Mouse (Mus musculus) left cerebral cortex, adult 2 months (tissue): Measurements from ENCODE around the gene Sparcl1. TPM values are rescaled to one million over a fixed set of nuclear protein-coding genes. Genes with fewer than 3 reads are reported as not detected.

Experiments
- DNase-seq, 2 experiments: peaks; one replicate each; pipeline ENCODE4 v3.0.0; 2021 to 2022; ENCODE audit warnings: low spot score in 2 of 2, mixed read lengths in 1 of 2; ENCODE audit errors: extremely low spot score in 1 of 2
- H3K27ac ChIP-seq: fragments of 200-600 bp; 2 replicates; pipeline ENCODE4 v1.8.1; 2022
- H3K4me3 ChIP-seq: fragments of 200-600 bp; 2 replicates; pipeline ENCODE4 v1.8.1; 2022
- CTCF ChIP-seq: fragments of 200-600 bp; IDR thresholded peaks from 2 replicates; pipeline ENCODE4 v1.8.1; 2022; ENCODE audit warnings: antibody characterized with exemption, mild to moderate bottlenecking, moderate library complexity
- intact Hi-C: fragments of 180-260 bp; cut with DNase I; formaldehyde crosslinking; loops from one replicate; pipeline ENCODE4 v1.15.1; 2025
- total RNA-seq, 2 experiments: library from RNA; stranded (reverse); gene quantifications; 2 replicates each; pipeline ENCODE4 v1.2.3; 2021

Sparcl1 gene
- total RNA-seq, 2 experiments from 2014 or later: 1,525 to 1,546 TPM

DNA sequence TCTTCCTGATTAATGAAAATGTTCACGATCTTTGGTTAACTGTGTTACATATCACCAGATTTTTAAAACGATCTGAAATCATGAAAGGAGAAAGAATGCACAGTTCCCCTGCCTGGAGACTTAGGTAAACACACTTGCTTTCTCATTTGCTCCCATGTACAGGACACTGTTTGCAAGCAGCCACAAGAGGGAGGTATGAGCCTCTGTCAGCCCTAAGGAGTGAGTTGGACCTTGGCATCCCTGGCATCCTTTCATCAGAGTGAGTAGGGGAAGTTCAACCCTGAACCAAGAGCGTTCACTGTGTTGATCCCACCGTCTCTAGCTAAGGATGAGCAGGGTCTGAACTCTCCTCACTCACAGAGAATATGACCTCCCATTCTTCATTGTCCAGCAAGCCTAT, 18.0 kb upstream of the Sparcl1 start:
- peak in 1 of 2 experiments; percentile 31 for DNase-seq
- H3K4me3 ChIP-seq: no peak overlapping the region
- H3K27ac ChIP-seq: no peak overlapping the region
- TF ChIP-seq CTCF: peak; percentile 72
- intact Hi-C loops: loop anchor here (2.0 to 10.0 kb wide), 3 partner anchors 86 to 313 kb away; no protein-coding TSS in a partner anchor

DNA sequence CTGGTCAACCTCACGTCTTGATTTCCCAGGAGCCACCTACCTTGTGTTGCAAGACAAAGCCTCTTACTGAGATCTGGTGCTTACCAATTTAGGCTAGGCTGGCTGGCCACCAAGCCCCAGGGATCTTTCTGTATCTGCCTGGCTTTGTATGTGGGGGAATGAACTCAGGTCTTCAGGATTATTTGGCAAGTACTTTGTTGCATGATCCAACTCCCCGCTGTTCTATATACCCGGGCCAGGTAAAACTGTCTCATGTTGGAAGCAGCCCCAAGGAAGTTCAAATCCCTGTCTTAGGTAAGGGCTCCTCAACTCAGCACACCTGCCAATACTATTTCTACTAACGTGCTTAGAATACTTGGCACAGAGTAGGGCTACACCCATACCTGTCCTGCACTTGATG, 17.4 kb upstream of the Sparcl1 start:
- Histone ChIP-seq H3K27ac (no peak overlapping the region), H3K4me3 (no peak overlapping the region)
- TF ChIP-seq CTCF: no peak
- no peak for DNase-seq
- intact Hi-C loops: loop anchor here (2.0 to 10.0 kb wide), 3 partner anchors 86 to 314 kb away; no protein-coding TSS in a partner anchor

- TF ChIP-seq CTCF: no peak
- no peak for DNase-seq
- Histone ChIP-seq H3K27ac (no peak overlapping the region), H3K4me3 (no peak overlapping the region)
- intact Hi-C loops: no loop called here
Observed at GRCm38 (mm10) chr5:104128281-104129031, 14.9 kb upstream of the Sparcl1 start.

- intact Hi-C loops: no loop called here
- no peak for TF ChIP-seq CTCF
- no peak for DNase-seq
- no peak overlapping the region for H3K27ac ChIP-seq
- H3K4me3 ChIP-seq: no peak overlapping the region
Observed at GRCm38 (mm10) chr5:104127351-104127750, 13.8 kb upstream of the Sparcl1 start.

DNA sequence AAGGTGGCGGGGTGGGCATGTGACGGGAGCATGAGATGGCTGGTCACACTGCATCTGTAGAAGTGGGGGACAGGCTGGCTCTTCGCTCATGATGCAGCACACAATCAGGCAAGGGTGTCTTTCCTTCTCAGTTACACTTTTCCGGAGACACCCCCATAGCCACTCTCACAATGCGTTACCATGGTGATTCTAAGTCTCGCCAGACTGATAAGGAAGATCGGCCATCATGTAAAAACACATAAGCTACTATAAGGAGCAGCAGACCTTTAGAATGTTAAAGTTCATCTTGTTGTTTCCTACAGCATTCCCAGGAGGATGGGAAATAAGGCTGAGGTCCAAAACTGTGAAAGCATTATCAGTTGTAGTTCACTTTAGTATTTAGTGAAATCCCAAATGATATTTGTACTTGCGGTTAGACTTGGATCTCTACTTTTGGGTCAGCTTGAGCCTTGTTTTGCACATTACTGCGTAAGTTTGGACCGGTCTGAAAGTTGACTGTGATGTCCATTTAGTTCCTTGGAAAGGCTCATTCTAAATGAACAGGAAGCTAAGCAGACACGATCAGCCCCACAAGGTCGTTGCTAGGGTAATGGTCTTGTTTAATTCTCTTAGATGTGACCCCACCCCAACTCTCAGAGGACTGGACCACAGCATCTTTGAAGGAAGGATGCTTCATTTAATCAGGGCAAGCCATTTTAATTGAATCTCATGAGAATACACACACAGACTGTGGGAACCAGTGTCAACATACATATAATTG, 13.2 kb upstream of the Sparcl1 start:
- no peak overlapping the region for H3K27ac ChIP-seq
- intact Hi-C loops: no loop called here
- TF ChIP-seq CTCF: no peak
- DNase-seq: no peak
- no peak overlapping the region for H3K4me3 ChIP-seq

- no peak overlapping the region for H3K4me3 ChIP-seq
- no peak overlapping the region for H3K27ac ChIP-seq
- TF ChIP-seq CTCF: no peak
- intact Hi-C loops: no loop called here
- no peak for DNase-seq
Observed at GRCm38 (mm10) chr5:104124016-104124658, 10.6 kb upstream of the Sparcl1 start.

- peak overlapping the region; percentile 97 for H3K27ac ChIP-seq
- no peak overlapping the region for H3K4me3 ChIP-seq
- TF ChIP-seq CTCF: no peak
- intact Hi-C loops: no loop called here
- DNase-seq: no peak
Observed at GRCm38 (mm10) chr5:104115890-104116289, 2.4 kb upstream of the Sparcl1 start.

- no peak for TF ChIP-seq CTCF
- peak overlapping the region; percentile 97 for H3K27ac ChIP-seq
- intact Hi-C loops: no loop called here
- DNase-seq: no peak
- no peak overlapping the region; the same call in 1 of the 2 replicates for H3K4me3 ChIP-seq
Observed at GRCm38 (mm10) chr5:104115118-104115517, 1.6 kb upstream of the Sparcl1 start.

DNA sequence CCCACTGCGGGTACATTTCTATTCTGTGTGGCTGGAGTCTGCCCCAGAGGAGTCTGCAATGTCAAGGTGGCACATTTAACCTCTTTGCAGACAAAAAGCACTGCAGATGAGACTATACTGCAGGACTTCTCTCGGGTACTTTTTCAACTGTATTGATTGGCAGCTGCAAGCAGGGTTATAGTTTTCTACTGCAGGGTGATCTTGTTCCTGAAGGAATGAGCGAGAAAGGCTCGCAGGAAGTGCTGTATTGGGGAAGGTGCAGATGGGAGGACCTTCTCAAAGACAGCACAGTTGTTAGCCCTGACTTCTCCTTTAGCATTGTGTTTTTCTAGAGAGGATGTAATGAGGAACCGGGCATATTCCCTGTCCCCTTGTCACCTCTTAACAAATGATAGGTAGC, 1.0 kb downstream of the Sparcl1 start:
- intact Hi-C loops: loop anchor here (5.0 kb wide), 1 partner anchor 345 kb away; the partner anchor contains the start of gene Pkd2
- DNase-seq: no peak
- H3K4me3 ChIP-seq: peak overlapping the region; percentile 65
- no peak for TF ChIP-seq CTCF
- peak overlapping the region; percentile 97 for H3K27ac ChIP-seq

DNA sequence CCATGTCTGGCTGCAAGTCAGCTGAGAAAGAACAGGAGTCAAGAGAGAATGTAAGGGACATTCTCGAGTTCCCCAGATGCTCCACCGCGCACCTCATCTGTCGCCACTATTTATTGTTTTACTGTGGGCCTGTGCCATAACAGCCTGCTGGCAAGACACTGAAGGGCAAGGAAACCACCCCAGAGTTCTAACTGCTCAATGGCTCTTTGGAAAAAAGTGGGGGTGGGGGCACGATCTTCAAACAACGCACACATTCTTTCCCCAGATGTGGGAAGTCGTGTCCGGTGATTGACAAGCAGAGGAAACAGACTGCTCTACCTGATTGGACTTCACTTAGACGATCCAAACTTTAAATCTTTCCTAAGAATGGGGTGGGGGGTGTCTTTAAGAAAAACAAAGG, 1.5 kb downstream of the Sparcl1 start:
- TF ChIP-seq CTCF: peak; percentile 7; the same call in 1 of the 2 replicates
- no peak for DNase-seq
- intact Hi-C loops: loop anchor here (5.0 kb wide), 1 partner anchor 345 kb away; the partner anchor contains the start of gene Pkd2
- H3K27ac ChIP-seq: peak overlapping the region; percentile 97
- peak overlapping the region; percentile 65 for H3K4me3 ChIP-seq

DNA sequence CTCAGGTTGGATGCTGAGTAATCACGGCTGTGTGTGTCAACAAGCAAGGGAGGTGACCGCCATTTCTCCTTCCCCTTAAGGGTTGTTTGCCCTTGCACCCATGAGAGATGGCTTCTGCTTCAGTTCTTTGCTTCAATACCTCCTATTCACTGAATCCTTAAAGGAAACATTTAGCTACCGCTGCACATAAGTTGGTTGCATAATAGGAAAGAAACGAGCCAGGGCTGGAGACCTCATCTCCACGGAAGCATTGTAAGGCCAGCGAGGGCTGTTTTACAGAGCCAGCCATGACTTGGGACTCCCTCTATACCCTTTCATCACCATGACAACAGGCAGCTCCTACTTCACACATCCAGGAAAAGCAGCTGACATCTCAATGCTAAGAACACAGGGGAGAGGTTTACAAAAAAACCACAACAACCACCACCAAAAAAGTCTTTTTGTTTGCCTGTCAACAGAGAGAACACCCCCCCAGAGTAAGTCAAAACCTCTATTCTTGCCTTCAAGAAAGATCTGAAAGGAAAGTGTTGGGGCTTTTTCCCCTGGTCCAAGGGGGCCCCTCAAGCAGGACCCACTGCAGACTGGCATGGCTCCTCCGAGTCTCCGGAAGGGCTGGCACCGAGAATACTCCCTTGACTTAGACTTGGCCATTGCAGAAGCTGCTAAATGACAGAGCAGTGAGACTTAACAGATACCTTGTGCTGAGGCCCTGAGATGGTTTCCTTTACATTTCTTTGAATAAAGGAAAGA, 3.2 kb downstream of the Sparcl1 start:
- intact Hi-C loops: loop anchor here (5.0 kb wide), 1 partner anchor 347 kb away; the partner anchor contains the start of gene Pkd2
- peak overlapping the region; percentile 65 for H3K4me3 ChIP-seq
- no peak for TF ChIP-seq CTCF
- H3K27ac ChIP-seq: peak overlapping the region; percentile 97
- DNase-seq: peak; percentile 52 to 54
